In the genomic region with DNA sequence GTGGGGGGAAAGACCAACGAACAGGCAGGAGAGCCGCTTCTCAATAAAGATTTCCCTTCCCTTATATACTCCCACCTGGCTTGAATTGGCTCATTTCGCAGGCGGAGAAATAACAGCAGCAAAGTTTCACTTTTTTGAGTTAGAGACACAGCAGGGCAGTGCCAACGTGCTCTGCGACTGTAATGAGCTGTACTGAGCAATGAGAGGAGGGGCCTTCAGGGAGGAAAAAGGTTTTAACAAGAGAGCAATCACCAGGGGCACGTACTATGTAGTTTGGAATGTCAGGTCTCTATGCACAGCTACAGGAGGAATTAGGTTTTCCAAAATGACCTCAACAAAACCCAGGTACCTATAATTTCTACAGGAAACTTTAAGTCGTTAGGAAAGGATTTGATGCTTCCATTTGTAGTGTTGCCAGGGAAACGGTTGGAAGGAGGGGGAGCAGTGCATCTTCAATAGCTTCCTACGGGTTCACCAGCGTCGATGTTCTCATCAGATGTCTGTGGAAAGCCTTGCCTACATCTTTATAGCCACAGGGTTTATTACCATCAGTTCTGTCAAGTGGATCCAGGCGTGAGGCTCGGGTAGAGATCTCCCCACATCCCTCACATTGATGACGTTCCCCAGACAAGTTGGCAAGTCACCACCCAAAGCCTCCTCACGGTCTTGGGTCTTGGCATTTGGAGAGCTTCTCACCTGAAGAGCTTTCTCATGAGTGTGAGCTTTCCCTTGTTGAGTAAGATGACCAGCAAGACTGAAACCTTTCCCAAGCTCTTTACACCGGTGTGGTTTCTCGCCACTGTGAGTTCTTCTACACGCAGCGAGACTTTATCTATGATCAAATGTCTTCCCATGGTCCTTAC, we compare ENCODE assay signal across 9 mouse cellular contexts. TPM values are rescaled to one million over a fixed set of nuclear protein-coding genes. Genes with fewer than 3 reads are reported as not detected.
DNase-seq lines count a peak whose midpoint lies in the region; ATAC-seq lines count a peak whose summit lies in the region.
"Had no signal": no experiment of that assay in that cellular context is flagged by ENCODE, and none has a peak within 500 bp of the region (broad histone marks: within the 10 kb centered on the region; RNA-seq: fewer than 3 reads in every experiment).

No protein-coding gene starts in this region.

- peak; percentile 27 to 39 for DNase-seq in frontal cortex, postnatal 36 days (ENCODE audit: low spot score in 2 of 2)
- no peak for DNase-seq in frontal cortex, postnatal 10 days (ENCODE audit: low spot score in 2 of 2)
- DNase-seq in Muller cell, postnatal 12 days (ENCODE audit: inconsistent ontology term) = peak; percentile 12
- peak; percentile 29 for DNase-seq in lung, postnatal 25 days (ENCODE audit: low spot score)
- no peak for DNase-seq in thymus, postnatal 0 days (ENCODE audit: low spot score)
- DNase-seq in cerebellum, adult 11 months = no peak
- no peak for DNase-seq in ovary, adult 18-20 months (ENCODE audit: low spot score)
- DNase-seq: kidney, adult 18-20 months had no signal

- 36% methylated on average over 20 of the region's 20 CpGs for WGBS in hindbrain, embryonic 16.5 days

- peak; percentile 67 for ATAC-seq in hindbrain, embryonic 16.5 days

- no peaks in the 10 kb centered on the region for H3K36me3 ChIP-seq in hindbrain, embryonic 16.5 days (ENCODE audit: control insufficient read depth, insufficient read depth, low read length)

- peaks cover 5% of the 10 kb centered on the region for H3K4me1 ChIP-seq in hindbrain, embryonic 16.5 days (ENCODE audit: control insufficient read depth, insufficient read depth, low read depth, low read length)

- no peaks in the 10 kb centered on the region for H3K27me3 ChIP-seq in hindbrain, embryonic 16.5 days (replicated peaks; ENCODE audit: control insufficient read depth, insufficient read depth, low read length)

- peak overlapping the region; percentile 35 for H3K4me3 ChIP-seq in hindbrain, embryonic 16.5 days (ENCODE audit: low read length)

- peaks cover 3% of the 10 kb centered on the region for H3K9me3 ChIP-seq in hindbrain, embryonic 16.5 days (ENCODE audit: control insufficient read depth, low read length)

- no peak overlapping the region for H3K9ac ChIP-seq in hindbrain, embryonic 16.5 days (ENCODE audit: low read depth, low read length)

- H3K4me2 ChIP-seq in hindbrain, embryonic 16.5 days (ENCODE audit: low read length) = peak overlapping the region; percentile 66

- H3K27ac ChIP-seq in hindbrain, embryonic 16.5 days (ENCODE audit: low read depth, low read length) = no peak overlapping the region

RNA-seq across cellular contexts. Expression of a gene that starts 7.2 kb away (rescaled TPM):
- 0.25 and 0.44 TPM in 2 replicates for polyA plus RNA-seq in hindbrain, embryonic 16.5 days (2015; fragmentation: Nextera tagmentation; extraction: Ambion mirVana)
- not detected in 2 replicates for polyA plus RNA-seq in thymus, postnatal 0 days (2015; fragmentation: Nextera tagmentation; extraction: Ambion mirVana)

RNA-seq across cellular contexts. Expression of a gene that starts 10.0 kb away (rescaled TPM):
- 19.2 and 19.8 TPM in 2 replicates for polyA plus RNA-seq in hindbrain, embryonic 16.5 days (2015; fragmentation: Nextera tagmentation; extraction: Ambion mirVana)
- 4.6 and 5.5 TPM in 2 replicates for polyA plus RNA-seq in thymus, postnatal 0 days (2015; fragmentation: Nextera tagmentation; extraction: Ambion mirVana)

RNA-seq across cellular contexts. Expression of a gene that starts 22.5 kb away (rescaled TPM):
- polyA plus RNA-seq in hindbrain, embryonic 16.5 days (2015; fragmentation: Nextera tagmentation; extraction: Ambion mirVana) = not detected in 2 replicates
- polyA plus RNA-seq in thymus, postnatal 0 days (2015; fragmentation: Nextera tagmentation; extraction: Ambion mirVana) = 0.05 TPM in 1 of 2 replicates, not detected in the other

RNA-seq across cellular contexts. Expression of a gene that starts 25.5 kb away (rescaled TPM):
- polyA plus RNA-seq in hindbrain, embryonic 16.5 days (2015; fragmentation: Nextera tagmentation; extraction: Ambion mirVana) = 41.4 and 42.1 TPM in 2 replicates
- 26.2 and 26.8 TPM in 2 replicates for polyA plus RNA-seq in thymus, postnatal 0 days (2015; fragmentation: Nextera tagmentation; extraction: Ambion mirVana)

RNA-seq across cellular contexts. Expression of a gene that starts 43.6 kb away (rescaled TPM):
- polyA plus RNA-seq in hindbrain, embryonic 16.5 days (2015; fragmentation: Nextera tagmentation; extraction: Ambion mirVana) = 2.5 and 3.2 TPM in 2 replicates
- 105 and 120 TPM in 2 replicates for polyA plus RNA-seq in thymus, postnatal 0 days (2015; fragmentation: Nextera tagmentation; extraction: Ambion mirVana)

Comparison
In these comparisons a context has a peak if more than half of its experiments do, and no peak if none do; other contexts are left out.
1. DNase-seq: peak in frontal cortex, postnatal 36 days (2 of 2), Muller cell, postnatal 12 days (single experiment) and lung, postnatal 25 days (single experiment); none in frontal cortex, postnatal 10 days (0 of 2), thymus, postnatal 0 days (single experiment), cerebellum, adult 11 months (single experiment) and ovary, adult 18-20 months (single experiment).